In genomic region chrX:103533306-103533705, GRCm38 (mm10) we compare ENCODE assay signal across 8 mouse cellular contexts.
A peak's percentile ranks its signal among the peaks of the same experiment; 100 is the strongest.
DNase-seq lines count a peak whose midpoint lies in the region; ATAC-seq and TF ChIP-seq lines count a peak whose summit lies in the region.

No protein-coding gene starts in this region.

- no peaks in the 10 kb centered on the region for H3K36me3 ChIP-seq in forebrain, embryonic 10.5 days (replicated peaks)
- no peaks in the 10 kb centered on the region for H3K36me3 ChIP-seq in intestine, embryonic 16.5 days (ENCODE audit: control insufficient read depth, insufficient read depth, low read length)
- no peaks in the 10 kb centered on the region for H3K36me3 ChIP-seq in myocyte (ENCODE audit: control insufficient read depth, insufficient read depth)
- no peaks in the 10 kb centered on the region for H3K36me3 ChIP-seq in heart, adult 2 months (ENCODE audit: control insufficient read depth, insufficient read depth, low read length)

- H3ac ChIP-seq in myocyte (ENCODE audit: control insufficient read depth, insufficient read length), result no peak overlapping the region

- H3K27ac ChIP-seq in left cerebral cortex, adult 2 months, result peak overlapping the region; percentile 87
- peak overlapping the region; percentile 91 for H3K27ac ChIP-seq in forebrain, embryonic 10.5 days
- H3K27ac ChIP-seq in intestine, embryonic 16.5 days (ENCODE audit: low read length), result no peak overlapping the region
- H3K27ac ChIP-seq in heart, adult 2 months, result no peak overlapping the region

- DNase-seq in left cerebral cortex, adult 2 months (ENCODE audit: extremely low spot score in 1 of 2, low spot score in 2 of 2), result peak in 1 of 2 experiments; percentile 16
- DNase-seq in left cerebral cortex, adult 18-20 months (ENCODE audit: low spot score in 2 of 2), result no peak
- DNase-seq in forebrain, embryonic 10.5 days (ENCODE audit: extremely low spot score, low spot score), result peak; percentile 76
- peak; percentile 53 for DNase-seq in thymus, postnatal 4 days
- no peak for DNase-seq in ovary, postnatal 14 days (ENCODE audit: low spot score)
- no peak for DNase-seq in heart, adult 2 months

- TF ChIP-seq CTCF in left cerebral cortex, adult 2 months (IDR thresholded peaks at IDR 0.05), result no peak
- TF ChIP-seq CTCF in heart, adult 2 months (IDR thresholded peaks at IDR 0.05), result no peak

- no peak for TF ChIP-seq EP300 in heart, adult 2 months (IDR thresholded peaks at IDR 0.05; ENCODE audit: insufficient read depth, low read depth, low read length)

- H3K4me2 ChIP-seq in intestine, embryonic 16.5 days (ENCODE audit: low read depth, low read length), result no peak overlapping the region
- peak overlapping the region; percentile 18 for H3K4me2 ChIP-seq in myocyte (ENCODE audit: low read depth)

- H3K27me3 ChIP-seq in forebrain, embryonic 10.5 days (ENCODE audit: poor library complexity, severe bottlenecking), result no peaks in the 10 kb centered on the region
- H3K27me3 ChIP-seq in intestine, embryonic 16.5 days (replicated peaks; ENCODE audit: control insufficient read depth, insufficient read depth, low read length), result no peaks in the 10 kb centered on the region
- no peaks in the 10 kb centered on the region for H3K27me3 ChIP-seq in myocyte (ENCODE audit: control insufficient read depth, insufficient read depth, insufficient read length)
- H3K27me3 ChIP-seq in heart, adult 2 months (ENCODE audit: control insufficient read depth, insufficient read depth, low read length), result no peaks in the 10 kb centered on the region

- peaks cover 57% of the 10 kb centered on the region for H3K4me1 ChIP-seq in forebrain, embryonic 10.5 days
- H3K4me1 ChIP-seq in intestine, embryonic 16.5 days (ENCODE audit: control insufficient read depth, insufficient read depth, low read length), result no peaks in the 10 kb centered on the region
- H3K4me1 ChIP-seq in heart, adult 2 months (ENCODE audit: control insufficient read depth, insufficient read depth, low read length), result no peaks in the 10 kb centered on the region

- 0 out of 2 replicates have a peak, but pooled peaks have one; percentile 39 for ATAC-seq in intestine, embryonic 16.5 days

- H3K9ac ChIP-seq in intestine, embryonic 16.5 days (ENCODE audit: low read depth, low read length), result peak overlapping the region; percentile 40; the same call in 1 of the 2 replicates
- no peak overlapping the region for H3K9ac ChIP-seq in heart, adult 2 months (ENCODE audit: low read depth, low read length)

- no peak overlapping the region for H3K4me3 ChIP-seq in left cerebral cortex, adult 2 months
- H3K4me3 ChIP-seq in forebrain, embryonic 10.5 days, result peak overlapping the region; percentile 16; the same call in 1 of the 2 replicates
- no peak overlapping the region for H3K4me3 ChIP-seq in intestine, embryonic 16.5 days (ENCODE audit: low read length)
- no peak overlapping the region for H3K4me3 ChIP-seq in myocyte
- no peak overlapping the region for H3K4me3 ChIP-seq in heart, adult 2 months

- intact Hi-C loops in left cerebral cortex, adult 2 months (cut with DNase I), result no loop called here
- intact Hi-C loops in heart, adult 2 months (cut with DNase I), result no loop called here

- TF ChIP-seq POLR2A in myocyte (IDR thresholded peaks at IDR 0.05; ENCODE audit: insufficient read length, low read depth), result no peak
- no peak for TF ChIP-seq POLR2A in heart, adult 2 months (IDR thresholded peaks at IDR 0.05; ENCODE audit: insufficient read depth, low read depth, low read length)

- 2% methylated on average over 11 of the region's 11 CpGs for WGBS in forebrain, embryonic 10.5 days
- WGBS in intestine, embryonic 16.5 days, result 21% methylated on average over 11 of the region's 11 CpGs
- 42% methylated on average over 11 of the region's 11 CpGs for WGBS in heart, adult 2 months

- no peaks in the 10 kb centered on the region for H3K9me3 ChIP-seq in forebrain, embryonic 10.5 days
- no peaks in the 10 kb centered on the region for H3K9me3 ChIP-seq in intestine, embryonic 16.5 days (ENCODE audit: control insufficient read depth, low read length)

- H3K79me2 ChIP-seq in myocyte (ENCODE audit: control insufficient read depth, insufficient read depth), result no peaks in the 10 kb centered on the region
- H3K79me2 ChIP-seq in heart, adult 2 months (replicated peaks; ENCODE audit: control insufficient read depth, insufficient read depth, low read length), result no peaks in the 10 kb centered on the region

TF ChIP-seq in myocyte, 11 proteins besides CTCF, POLR2A, EP300 and RAD21:
- TF ChIP-seq POLR2AphosphoS2 (IDR thresholded peaks at IDR 0.05; ENCODE audit: insufficient read length, low read depth) (no peak), USF1 (IDR thresholded peaks at IDR 0.05; ENCODE audit: low read depth) (no peak), MYOG (IDR thresholded peaks at IDR 0.05; ENCODE audit: control insufficient read depth in 1 of 3, insufficient read depth in 1 of 3, insufficient read length in 2 of 3, low read depth in 2 of 3) (peak in 2 of 3 experiments; percentile 77 to 82), SRF (IDR thresholded peaks at IDR 0.05; ENCODE audit: control insufficient read depth, insufficient read length, low read depth) (no peak), MYOD1 (IDR thresholded peaks at IDR 0.05; ENCODE audit: control insufficient read depth in 1 of 3, insufficient read length in 2 of 3, low read depth in 2 of 3) (peak in 2 of 3 experiments; percentile 69 to 74), REST (IDR thresholded peaks at IDR 0.05; ENCODE audit: insufficient read depth, insufficient read length) (no peak), TCF3 (IDR thresholded peaks at IDR 0.05; ENCODE audit: insufficient read length, low read depth) (peak; percentile 44), TCF12 (IDR thresholded peaks at IDR 0.05; ENCODE audit: insufficient read depth, poor library complexity, severe bottlenecking) (peak; percentile 8), CEBPB (IDR thresholded peaks at IDR 0.05; ENCODE audit: insufficient read depth, poor library complexity, severe bottlenecking) (no peak)

Comparison
In these comparisons a context has a peak if more than half of its experiments do, and no peak if none do; other contexts are left out.
1. DNase-seq: peak in forebrain, embryonic 10.5 days (single experiment) and thymus, postnatal 4 days (single experiment); none in left cerebral cortex, adult 18-20 months (0 of 2), ovary, postnatal 14 days (single experiment) and heart, adult 2 months (0 of 2).
2. H3K27ac ChIP-seq: peak in left cerebral cortex, adult 2 months (single experiment) and forebrain, embryonic 10.5 days (single experiment); none in intestine, embryonic 16.5 days (single experiment) and heart, adult 2 months (single experiment).